Mouse (Mus musculus) forebrain, embryonic 13.5 days (tissue): ENCODE measurements around the gene Stpg2. TPM values are rescaled to one million over a fixed set of nuclear protein-coding genes. Genes with fewer than 3 reads are reported as not detected.

Experiments used
- polyA plus RNA-seq: library from polyadenylated mRNA; unstranded; fragments of >200 nt; fragmentation: Nextera tagmentation; extraction: Ambion mirVana; gene quantifications from 2 replicates; pipeline ENCODE4 v1.2.1, GENCODE M21; 2015

Gene Stpg2
- polyA plus RNA-seq, 1 experiment from 2014 or later = not detected

Other genes with a start within 250 kb of the Stpg2 start
- gene Rap1gds1, start 130.5 kb upstream of the Stpg2 start, polyA plus RNA-seq = 44.8 and 51.6 TPM in 2 replicates